Mouse (Mus musculus) E14TG2a.4 (cell line): ENCODE measurements around the gene Tas1r2.

Source experiments
- CTCF ChIP-seq: conservative IDR thresholded peaks from 2 replicates; pipeline ENCODE4 v1.5.1; 2014; ENCODE audit warnings: low read length
- NANOG ChIP-seq: IDR thresholded peaks from 2 replicates; pipeline ENCODE4 v1.6.1; 2014; ENCODE audit warnings: borderline replicate concordance, low read length, mixed read lengths
- POU5F1 ChIP-seq: IDR thresholded peaks from 2 replicates; pipeline ENCODE4 v1.6.1; 2014; ENCODE audit warnings: low read length, borderline replicate concordance

DNA sequence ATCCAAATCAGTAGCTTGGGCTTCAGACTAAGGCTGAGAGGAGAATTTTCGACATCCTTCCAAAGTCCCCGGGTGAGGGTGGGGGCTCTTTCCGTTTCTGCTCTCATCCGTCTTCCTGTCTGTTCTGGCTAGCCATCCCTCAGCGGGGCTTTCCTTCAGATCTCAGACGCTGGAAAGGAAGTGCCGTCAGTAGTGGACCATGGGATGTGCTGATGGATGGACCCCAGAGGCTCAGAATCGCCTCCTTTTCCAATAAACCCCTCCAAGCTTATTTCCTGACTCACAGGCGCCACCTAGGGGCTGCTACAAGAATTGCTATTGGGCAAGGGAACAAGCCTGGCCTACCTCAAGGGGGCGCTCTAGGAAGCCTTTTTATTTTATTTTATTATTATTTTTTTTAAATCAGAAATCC is 41.8 kb upstream of the Tas1r2 start:
- TF ChIP-seq CTCF = peak; percentile 100
- no peak for TF ChIP-seq NANOG
- TF ChIP-seq POU5F1 = no peak
